Mouse (Mus musculus): ENCODE results near the gene Arhgap15. TPM values are rescaled to one million over a fixed set of nuclear protein-coding genes. Genes with fewer than 3 reads are reported as not detected.

The Arhgap15 gene
- total and polyA plus RNA-seq, 3 experiments = 16.6 to 40.3 (median 19.8) TPM

GRCm38 (mm10) chr2:44411660-44412059, 663.0 kb downstream of the Arhgap15 start:
- Histone ChIP-seq H3K4me2 (ENCODE audit: insufficient read depth, low read depth, poor library complexity, severe bottlenecking) (0 out of 2 replicates have a peak overlapping the region, but pooled peaks have one; percentile 22), H3K4me1 (ENCODE audit: control insufficient read depth in 1 of 2, insufficient read depth in 2 of 2) (peaks cover 7 to 30% of the 10 kb centered on the region in 2 experiments; a peak in 3 of 4 replicates), H3K27me3 (replicated peaks) (no peaks in the 10 kb centered on the region), H3K4me3 (replicated peaks in 1 of 3; ENCODE audit: low read depth in 2 of 3, low read length in 2 of 3, poor library complexity in 1 of 3) (no peak overlapping the region), H3K27ac (ENCODE audit: insufficient read depth, low read depth) (no peak overlapping the region), H3K36me3 (replicated peaks in 1 of 2; ENCODE audit: control insufficient read depth in 1 of 2, insufficient read depth in 1 of 2, low read length in 1 of 2) (no peaks in the 10 kb centered on the region), H3K79me2 (replicated peaks; ENCODE audit: control insufficient read depth, extremely low read depth, insufficient read depth, poor library complexity, severe bottlenecking) (no peaks in the 10 kb centered on the region), H3K9me3 (replicated peaks; ENCODE audit: low read length) (no peaks in the 10 kb centered on the region), H3K9ac (ENCODE audit: insufficient read depth, low read depth) (no peak overlapping the region)
- in situ Hi-C loops (cut with MboI; ENCODE audit: low pct_ligation_motif_present, low pct_unique_long_range_greater_than_20kb, low sequenced_read_pairs) = no loop called here
- DNase-seq (ENCODE audit: extremely low read depth) = peak; percentile 58
- TF ChIP-seq EP300 (IDR thresholded peaks at IDR 0.05; ENCODE audit: low read length) (peak; percentile 78), E2F4 (IDR thresholded peaks at IDR 0.05; ENCODE audit: insufficient replicate concordance, low read depth, low read length) (no peak), MAX (IDR thresholded peaks at IDR 0.05; ENCODE audit: low read length) (no peak), MEF2A (IDR thresholded peaks at IDR 0.05; ENCODE audit: borderline replicate concordance, low read depth, low read length) (peak; percentile 54; the same call in 1 of the 2 replicates), KAT2A (IDR thresholded peaks at IDR 0.05; ENCODE audit: insufficient replicate concordance, low read length) (no peak), ZKSCAN1 (IDR thresholded peaks at IDR 0.05; ENCODE audit: borderline replicate concordance, low read depth, low read length) (no peak), CHD2 (IDR thresholded peaks at IDR 0.05; ENCODE audit: low read length) (no peak), POLR2A (IDR thresholded peaks at IDR 0.05; ENCODE audit: low read depth, low read length) (no peak), USF2 (conservative IDR thresholded peaks at IDR 0.05; ENCODE audit: low read depth, low read length) (no peak), RCOR1 (conservative IDR thresholded peaks at IDR 0.05; ENCODE audit: low read depth, low read length) (no peak), IRF4 (IDR thresholded peaks at IDR 0.05; ENCODE audit: low read depth, low read length) (peak; percentile 41), MAZ (IDR thresholded peaks at IDR 0.05; ENCODE audit: low read depth, low read length) (no peak; the same call in 1 of the 2 replicates), JUN (IDR thresholded peaks at IDR 0.05; ENCODE audit: insufficient read depth, low read depth, low read length) (no peak), MYC (IDR thresholded peaks at IDR 0.05; ENCODE audit: low read depth, low read length) (no peak), SIN3A (IDR thresholded peaks at IDR 0.05; ENCODE audit: low read length) (no peak), SMC3 (IDR thresholded peaks at IDR 0.05; ENCODE audit: low read depth, low read length) (no peak), POLR2AphosphoS2 (IDR thresholded peaks at IDR 0.05; ENCODE audit: low read depth, low read length) (no peak), NELFE (IDR thresholded peaks at IDR 0.05; ENCODE audit: low read depth, low read length) (no peak), JUND (conservative IDR thresholded peaks at IDR 0.05; ENCODE audit: low read depth, low read length) (0 out of 2 replicates have a peak, but pooled peaks have one; percentile 12), ETS1 (conservative IDR thresholded peaks at IDR 0.05; ENCODE audit: low read depth, low read length) (peak; percentile 84), BHLHE40 (IDR thresholded peaks at IDR 0.05; ENCODE audit: low read depth, low read length) (no peak), TBP (conservative IDR thresholded peaks at IDR 0.05; ENCODE audit: low read depth, low read length) (no peak), RAD21 (IDR thresholded peaks at IDR 0.05; ENCODE audit: low read depth, low read length) (no peak), ZNF384 (IDR thresholded peaks at IDR 0.05; ENCODE audit: low read depth, low read length) (no peak), CTCF (conservative IDR thresholded peaks at IDR 0.05 in 1 of 2, IDR thresholded peaks at IDR 0.05 in 1 of 2; ENCODE audit: low read depth in 2 of 2, low read length in 2 of 2) (no peak), PAX5 (IDR thresholded peaks at IDR 0.05; ENCODE audit: low read length) (no peak), UBTF (IDR thresholded peaks at IDR 0.05; ENCODE audit: low read depth, low read length) (no peak), ZMIZ1 (IDR thresholded peaks at IDR 0.05; ENCODE audit: low read depth, low read length) (no peak), HCFC1 (IDR thresholded peaks at IDR 0.05; ENCODE audit: low read depth, low read length) (no peak), TCF12 (IDR thresholded peaks at IDR 0.05; ENCODE audit: low read depth, low read length) (peak; percentile 97), ELF1 (IDR thresholded peaks at IDR 0.05; ENCODE audit: low read depth, low read length) (no peak), CHD1 (IDR thresholded peaks at IDR 0.05; ENCODE audit: low read depth, low read length) (no peak)
- dilution Hi-C loops (cut with MboI; ENCODE audit: extremely low pct_ligation_motif_present, extremely low pct_unique_long_range_greater_than_20kb, low sequenced_read_pairs) = no loop called here

Data from CH12.LX (cell line).